Mouse (Mus musculus) T-cell, adult 66 days (primary cell): ENCODE results near the gene Olfr380. TPM values are rescaled to one million over a fixed set of nuclear protein-coding genes. Genes with fewer than 3 reads are reported as not detected.

Source experiments
- total RNA-seq, 2 experiments: library from RNA; stranded (reverse); gene quantifications; 3 replicates in 1 of 2; 4 replicates in 1 of 2; pipeline ENCODE4 v1.2.4; 2023

Olfr380 gene
- not detected for total RNA-seq

DNA sequence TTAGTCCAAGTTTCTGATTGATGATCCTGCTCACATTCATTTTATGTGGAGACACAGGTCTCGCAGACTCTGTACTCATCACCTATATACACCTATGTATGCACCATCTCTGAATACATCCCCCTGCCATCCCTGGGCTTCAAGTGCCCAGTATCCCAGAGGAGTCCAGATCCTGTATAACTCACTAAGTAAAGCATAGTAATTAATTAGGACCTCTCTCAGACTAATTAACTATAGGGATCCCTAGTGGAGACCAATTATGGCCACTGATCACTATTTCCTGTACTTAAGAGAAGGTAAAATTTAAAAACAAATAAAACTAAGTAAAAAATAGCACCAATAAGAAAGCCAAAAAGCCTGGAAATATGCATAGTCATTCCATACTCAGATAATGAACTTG lies at the start of gene Olfr380:
Olfr380 (minus strand) TSS at position 101 of the 400 bp plus-strand sequence.

DNA sequence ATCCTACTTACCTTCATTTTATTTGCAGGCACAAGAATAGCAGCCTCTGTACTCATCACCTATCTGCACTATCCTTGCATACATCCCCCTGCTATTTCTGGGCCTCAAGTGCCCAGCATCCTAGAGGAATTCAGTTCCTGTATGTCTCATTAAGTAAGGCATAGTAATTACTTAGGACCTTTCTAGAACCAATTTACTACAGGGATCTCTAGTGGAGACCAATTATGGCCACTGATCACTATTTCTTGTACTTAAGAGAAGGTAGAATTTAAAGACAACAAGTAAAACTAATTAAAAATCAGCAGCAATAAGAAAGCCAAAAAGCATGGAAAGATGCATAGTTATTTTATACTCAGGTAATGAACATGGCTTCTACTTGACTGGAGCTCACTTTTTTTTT lies 34.2 kb upstream of the Olfr380 start, which contains the start of gene Olfr381:
Olfr381 (minus strand) TSS at position 101 of the 400 bp plus-strand sequence.

DNA sequence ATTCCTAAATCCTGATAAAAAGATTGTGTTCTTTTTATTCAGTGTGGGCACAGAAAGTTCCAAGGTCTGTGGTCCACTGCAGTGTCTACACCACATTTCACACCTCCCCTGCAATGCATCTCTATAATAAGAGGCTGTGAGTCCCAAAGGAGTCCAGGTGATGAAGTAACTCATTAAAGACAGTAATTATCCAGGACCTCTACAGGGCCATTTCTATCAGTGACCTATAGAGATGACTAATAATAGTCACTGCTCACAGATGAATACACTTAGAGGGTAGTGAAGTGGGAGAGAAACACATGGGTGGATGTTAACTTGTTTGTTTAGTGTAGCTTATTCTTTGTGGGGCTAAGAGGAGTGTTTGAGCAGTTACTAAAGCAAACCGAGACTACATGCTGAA lies 28.9 kb downstream of the Olfr380 start, which contains the start of gene Olfr378:
Olfr378 (minus strand) TSS at position 101 of the 400 bp plus-strand sequence.

Other genes starting within 250 kb of the Olfr380 start
- gene Trpv1, start 223.2 kb downstream of the Olfr380 start, total RNA-seq, result not detected
- gene Trpv3, start 190.1 kb downstream of the Olfr380 start, total RNA-seq, result not detected
- gene Aspa, start 127.9 kb downstream of the Olfr380 start, total RNA-seq, result not detected
- gene Gm49340, start 127.8 kb downstream of the Olfr380 start, total RNA-seq, result not detected
- not detected for gene Spata22, start 127.8 kb downstream of the Olfr380 start, total RNA-seq
- not detected for gene Olfr20, start 106.7 kb downstream of the Olfr380 start, total RNA-seq
- not detected for gene Olfr376, start 86.3 kb downstream of the Olfr380 start, total RNA-seq
- gene Olfr1, start 57.9 kb downstream of the Olfr380 start, total RNA-seq, result not detected
- not detected for gene Olfr378, start 29.0 kb downstream of the Olfr380 start, total RNA-seq
- not detected for gene Olfr381, start 34.1 kb upstream of the Olfr380 start, total RNA-seq
- not detected for gene Olfr382, start 59.7 kb upstream of the Olfr380 start, total RNA-seq
- not detected for gene Olfr385, start 135.5 kb upstream of the Olfr380 start, total RNA-seq
- gene Olfr384, start 141.1 kb upstream of the Olfr380 start, total RNA-seq, result not detected
- gene Zfp735, start 231.3 kb upstream of the Olfr380 start, total RNA-seq, result not detected